Mouse (Mus musculus) right cerebral cortex, postnatal 10 days (tissue): ENCODE measurements around the gene Lasp1.
"Not testable (repeated sequence)": the region's sequence is repeated elsewhere in the genome, so short reads cannot be mapped to it uniquely, and the experiment has no call there.

ENCODE experiments used
- DNase-seq, 2 experiments: peaks; one replicate each; pipeline ENCODE4 v3.0.0; 2021; ENCODE audit warnings: low spot score in 2 of 2

Lasp1 gene

DNA sequence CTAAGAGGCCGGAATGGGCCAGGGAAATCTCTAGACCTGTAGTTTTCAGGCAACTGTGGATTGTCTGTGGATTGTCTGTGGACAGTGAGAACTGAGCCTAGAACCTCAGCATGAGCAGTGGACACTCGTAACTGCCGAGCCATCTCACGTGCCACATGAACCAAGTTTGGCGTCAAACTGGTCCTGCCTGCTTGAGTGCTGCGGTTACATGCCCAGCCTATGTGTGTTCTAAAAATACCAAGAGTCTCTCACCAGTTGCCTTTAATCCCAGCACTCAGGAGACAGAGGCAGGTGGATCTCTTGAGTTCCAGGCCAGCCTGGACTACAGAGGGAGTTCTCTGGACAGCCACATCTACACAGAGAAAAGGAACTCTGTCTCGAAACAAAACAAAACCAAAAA, 30.6 kb downstream of the Lasp1 start:
- DNase-seq: no peak

DNA sequence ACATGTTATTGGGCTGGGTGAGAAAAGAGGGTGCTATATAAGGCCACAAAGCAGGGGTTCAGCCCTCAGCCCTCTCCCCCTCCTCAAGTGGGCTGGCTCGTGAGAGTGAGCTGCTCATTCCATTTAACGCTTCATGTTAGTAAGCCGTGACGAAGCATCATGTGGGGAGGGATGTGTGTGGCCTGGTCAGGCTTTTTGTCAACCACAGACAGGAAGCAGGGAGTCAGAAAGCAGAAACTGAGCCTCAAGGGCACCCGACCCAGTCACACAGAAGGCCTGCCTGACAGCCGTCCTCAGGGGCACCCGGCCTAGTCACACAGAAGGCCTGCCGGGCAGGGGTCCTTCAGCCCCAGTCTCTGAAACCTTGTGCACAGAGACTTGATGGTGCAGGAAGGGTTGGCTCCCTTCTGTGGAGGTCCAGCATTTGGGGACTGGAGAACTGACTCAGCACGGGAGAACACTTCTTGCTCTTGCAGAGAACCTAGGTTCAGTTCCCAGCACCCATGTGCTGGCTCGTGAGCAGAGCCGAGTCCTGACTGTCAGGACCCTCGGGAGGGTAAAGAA, 31.2 kb downstream of the Lasp1 start:
- DNase-seq: no peak

DNA sequence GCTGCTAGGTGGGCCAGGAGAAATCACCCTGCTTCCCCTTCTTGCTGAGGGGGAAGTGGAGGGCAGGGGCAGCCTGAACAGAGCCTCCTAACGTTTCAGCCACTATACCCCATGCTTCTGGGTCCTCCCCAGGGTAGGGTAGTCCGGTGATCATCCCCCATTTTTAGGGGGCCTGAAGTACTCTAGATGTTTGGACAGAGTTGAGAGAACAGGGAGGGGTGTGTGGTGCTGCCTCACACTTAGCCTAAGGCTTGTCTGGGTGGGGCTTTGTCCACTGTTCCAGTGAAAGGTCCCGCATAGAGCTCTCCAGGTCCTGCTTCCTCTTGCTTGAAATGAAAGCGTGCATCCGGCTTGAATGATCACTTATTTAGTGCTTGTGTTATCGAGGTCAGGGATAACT, 31.7 kb downstream of the Lasp1 start:
- DNase-seq: no peak

DNA sequence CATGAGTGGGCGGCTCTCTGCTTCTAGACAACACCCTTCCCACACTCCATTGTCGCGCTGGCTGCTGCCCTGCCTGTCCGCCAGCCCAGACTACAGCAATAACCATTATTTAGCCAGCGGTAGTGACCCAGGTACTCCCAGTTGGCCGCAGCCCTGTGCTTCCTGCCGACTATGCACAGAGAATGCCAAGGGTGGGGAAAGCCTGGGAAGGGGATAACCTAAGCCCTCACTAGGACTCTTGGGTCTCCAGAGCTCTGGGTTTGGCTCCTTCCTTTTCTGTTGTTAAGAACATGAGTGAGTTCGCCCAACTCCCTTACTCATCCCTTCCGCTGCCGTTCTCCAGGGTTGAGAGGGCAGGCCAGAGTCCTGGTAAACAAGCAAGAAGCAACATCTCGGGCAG, 33.2 kb downstream of the Lasp1 start:
- DNase-seq: no peak

DNA sequence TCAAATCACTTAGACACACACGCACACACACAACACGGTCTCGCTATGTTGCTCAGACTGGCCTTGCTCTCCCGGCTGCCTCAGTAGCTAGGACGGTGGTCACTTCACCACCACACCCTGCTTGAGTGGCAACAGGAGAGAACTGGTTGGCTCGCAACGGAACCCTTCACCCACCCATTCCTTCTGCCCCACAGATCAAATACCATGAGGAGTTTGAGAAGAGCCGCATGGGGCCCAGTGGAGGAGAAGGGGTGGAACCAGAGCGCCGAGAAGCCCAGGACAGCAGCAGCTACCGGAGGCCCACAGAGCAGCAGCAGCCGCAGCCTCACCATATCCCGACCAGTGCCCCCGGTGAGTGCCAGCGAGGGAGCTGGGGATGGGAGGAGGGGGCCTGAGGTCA, 34.6 kb downstream of the Lasp1 start:
- no peak for DNase-seq

DNA sequence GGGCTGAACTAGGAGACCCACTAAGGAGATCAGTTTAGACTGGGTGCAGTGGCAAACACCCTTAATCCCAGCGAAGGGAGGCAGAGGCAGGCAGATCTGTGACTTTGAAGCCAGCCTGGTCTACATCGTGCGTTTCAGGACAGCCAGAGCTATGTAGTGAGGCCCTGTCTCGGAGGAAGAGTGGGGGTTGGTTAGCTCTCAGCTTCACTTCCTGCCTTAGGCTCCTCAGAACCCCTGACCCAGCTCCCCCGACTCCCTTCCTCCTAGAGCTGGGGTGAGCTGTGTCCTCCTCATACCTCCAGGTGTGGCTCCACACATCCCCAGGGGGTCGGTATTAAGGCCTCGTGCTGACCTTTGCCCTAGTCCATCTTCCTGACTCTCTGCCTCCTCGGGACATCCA, 37.7 kb downstream of the Lasp1 start:
- peak in 1 of 2 experiments; percentile 27 for DNase-seq

DNA sequence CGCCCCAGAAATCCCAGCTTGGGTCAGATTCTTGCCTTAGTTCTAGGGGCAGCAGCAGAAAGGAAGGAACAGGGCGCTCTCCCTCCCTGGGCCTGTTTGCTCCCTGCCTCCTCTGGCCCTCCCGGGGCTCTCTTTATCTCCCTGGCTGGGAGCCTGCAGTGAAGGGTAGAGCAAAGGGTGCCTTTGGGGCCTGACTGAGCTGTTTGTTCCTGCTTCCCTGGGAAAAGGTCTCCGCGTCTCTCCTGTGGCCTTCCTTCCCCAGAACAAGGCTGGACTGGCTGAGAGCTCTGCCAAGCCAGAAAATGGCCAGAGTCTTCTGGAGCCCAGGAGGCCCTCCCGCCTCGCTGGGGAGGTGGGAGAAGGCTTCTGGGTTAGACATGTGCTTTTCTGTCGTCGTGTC, 38.3 kb downstream of the Lasp1 start:
- not testable (repeated sequence) for DNase-seq

DNA sequence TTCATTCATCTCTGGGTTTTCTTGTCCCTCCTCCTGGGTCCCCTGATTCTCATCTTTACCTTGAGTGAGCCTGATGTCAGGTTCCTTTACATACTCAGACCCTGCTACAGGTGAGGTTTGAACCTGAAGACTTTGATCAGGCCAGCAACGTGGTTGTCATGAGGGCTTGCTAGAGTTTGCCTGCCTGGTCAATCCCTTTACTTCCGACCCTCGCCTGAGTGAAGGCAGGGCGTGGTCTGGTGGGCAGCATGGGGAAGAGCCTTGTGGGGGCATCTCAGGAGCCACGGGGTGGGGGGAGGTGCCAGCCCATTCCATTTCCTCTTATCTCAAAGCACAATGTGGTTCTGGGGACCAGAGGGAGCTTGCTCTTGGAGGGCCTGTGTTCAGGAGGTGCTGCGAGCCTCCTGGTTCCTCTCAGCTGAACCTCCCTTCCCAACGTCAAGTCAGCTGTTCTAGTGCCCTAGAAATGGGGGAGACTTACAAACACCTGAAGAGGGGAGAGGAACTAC, 38.9 kb downstream of the Lasp1 start:
- peak in 1 of 2 experiments; percentile 26 for DNase-seq

DNA sequence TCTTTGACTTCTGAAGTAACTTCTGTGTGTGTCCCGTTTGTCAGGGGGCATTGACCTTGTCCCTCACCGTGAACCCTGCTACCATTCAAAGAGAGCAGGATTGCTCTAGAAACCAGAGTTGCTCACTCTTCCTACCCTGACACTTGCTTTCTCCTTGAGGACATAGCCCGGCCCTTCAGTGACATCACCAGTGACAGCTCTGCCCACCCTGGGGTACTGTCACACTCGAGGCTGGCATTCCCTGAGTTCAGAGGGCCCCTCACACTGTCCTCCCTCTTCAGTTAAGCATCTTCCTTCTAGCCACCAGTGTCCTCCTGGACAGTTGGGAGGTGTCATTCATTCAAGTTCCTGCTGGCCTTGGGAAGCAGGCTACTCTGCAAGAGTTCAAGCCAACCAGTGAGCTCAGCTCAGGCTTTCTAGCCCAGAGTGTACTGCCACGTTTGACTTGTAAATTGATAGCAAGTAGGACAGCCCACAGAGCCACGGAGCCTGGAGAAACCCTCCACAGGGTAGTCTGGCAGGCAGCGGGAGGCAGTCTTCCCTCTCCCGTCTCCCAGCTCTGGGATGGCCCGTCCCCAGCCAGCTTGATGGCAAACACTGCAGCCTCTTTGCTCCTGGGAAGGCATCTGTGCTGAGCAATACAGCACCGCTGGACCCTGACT, 40.1 kb downstream of the Lasp1 start:
- peak in 1 of 2 experiments; percentile 37 for DNase-seq

DNA sequence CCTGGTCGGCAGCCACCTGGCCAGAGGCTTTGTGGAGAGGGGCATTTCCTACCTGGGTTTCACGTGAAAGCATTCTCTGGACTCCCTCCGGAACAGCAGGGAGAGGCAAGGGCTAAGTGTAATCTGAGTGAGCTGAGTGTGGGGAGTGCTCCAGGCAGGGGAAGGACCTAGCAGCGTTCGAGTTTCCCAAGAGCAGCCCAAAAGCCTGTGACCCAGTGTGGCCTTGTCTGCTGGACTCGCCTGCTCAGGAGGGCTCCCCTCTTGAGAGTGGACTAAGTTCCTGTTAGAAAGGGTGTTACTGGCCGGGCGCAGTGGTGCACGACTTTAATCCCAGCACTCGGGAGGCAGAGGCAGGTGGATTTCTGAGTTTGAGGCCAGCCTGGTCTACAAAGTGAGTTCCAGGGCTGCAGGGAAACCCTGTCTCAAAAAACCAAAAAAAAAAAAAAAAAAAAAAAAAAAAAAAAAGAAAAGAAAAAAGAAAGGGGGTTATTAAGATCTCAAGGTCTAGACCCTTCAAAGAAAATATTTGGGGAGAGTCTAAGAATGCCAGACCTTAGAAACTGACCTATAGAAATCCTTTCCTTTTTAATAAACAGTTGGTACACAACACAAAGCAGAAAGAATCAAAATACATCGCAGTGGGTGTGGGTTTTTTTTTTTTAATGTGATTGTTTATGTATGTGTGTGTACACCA, 40.8 kb downstream of the Lasp1 start:
- peak in 1 of 2 experiments; percentile 33 for DNase-seq

DNA sequence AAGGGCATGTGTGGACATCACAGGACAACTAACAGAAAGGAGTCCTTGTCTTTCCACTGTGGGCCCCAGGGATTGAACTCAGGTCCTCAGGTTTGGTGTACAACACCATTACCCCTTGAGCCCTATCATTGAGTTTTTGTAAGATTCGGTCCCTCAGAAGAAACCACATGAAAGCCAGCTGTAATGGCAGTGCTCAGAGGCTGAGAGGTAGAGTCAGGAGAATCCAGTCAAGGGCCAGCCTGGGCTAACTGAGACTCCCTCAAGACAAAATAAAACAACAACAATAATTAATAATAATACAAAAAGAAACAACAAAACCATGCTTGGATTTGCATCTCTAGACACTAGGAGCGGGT, 41.3 kb downstream of the Lasp1 start:
- DNase-seq: peak in 1 of 2 experiments; percentile 35

DNA sequence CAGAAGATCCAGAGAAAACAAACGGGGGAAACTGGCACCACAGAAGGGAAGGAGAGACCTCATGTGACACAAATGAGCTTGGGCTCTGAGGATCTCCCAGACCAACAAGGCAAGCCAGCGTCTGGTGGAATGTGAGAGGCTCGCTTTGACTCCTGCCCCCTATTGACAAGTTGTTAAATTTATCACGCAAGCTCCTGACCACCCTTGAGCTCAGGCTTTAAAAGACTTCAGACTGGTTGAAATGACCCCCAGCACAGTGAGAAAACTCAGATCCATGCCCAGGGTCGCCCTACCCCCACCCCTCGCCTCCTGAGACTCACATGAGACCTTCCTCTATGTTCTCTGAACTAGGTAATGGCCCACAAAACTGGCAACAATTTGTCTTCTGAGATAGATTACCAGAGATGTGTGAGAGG, 41.7 kb downstream of the Lasp1 start, which contains the start of gene B230217C12Rik:
Gene B230217C12Rik (plus strand): TSS at position 242 of the 416 bp plus-strand sequence.
- DNase-seq: peak; percentile 60

DNA sequence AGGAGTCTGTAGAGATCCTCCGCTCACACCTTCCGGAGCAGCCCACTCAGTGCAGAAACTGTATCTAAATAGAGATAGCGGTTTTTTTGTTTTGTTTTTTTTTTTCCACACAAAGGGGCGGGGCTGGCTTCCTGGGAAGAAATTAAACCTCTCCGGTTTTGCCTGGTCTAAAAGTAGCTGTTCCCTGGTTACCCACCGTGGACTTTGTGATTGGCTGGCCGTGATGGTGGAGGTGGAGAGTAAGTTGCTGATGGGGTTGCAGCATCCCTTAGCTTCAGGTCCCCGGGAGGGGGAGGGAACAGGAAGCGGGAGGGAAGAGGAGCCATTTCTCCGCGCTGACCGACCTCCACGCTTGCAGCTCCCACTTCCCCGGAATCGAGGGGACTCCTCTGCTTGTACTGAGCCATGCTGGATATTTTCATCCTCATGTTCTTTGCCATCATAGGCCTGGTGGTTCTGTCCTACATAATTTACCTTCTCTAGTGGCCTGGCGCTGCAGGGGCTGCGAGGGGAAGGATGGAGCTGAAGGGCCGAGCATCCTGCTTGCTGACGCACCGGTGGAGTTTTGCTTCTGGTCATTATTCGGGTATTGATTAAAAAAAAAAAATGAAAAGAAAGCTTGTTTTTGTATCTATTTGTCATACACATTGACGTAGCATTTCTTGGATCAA, 42.3 kb downstream of the Lasp1 start:
- peak; percentile 94 to 97 for DNase-seq

DNA sequence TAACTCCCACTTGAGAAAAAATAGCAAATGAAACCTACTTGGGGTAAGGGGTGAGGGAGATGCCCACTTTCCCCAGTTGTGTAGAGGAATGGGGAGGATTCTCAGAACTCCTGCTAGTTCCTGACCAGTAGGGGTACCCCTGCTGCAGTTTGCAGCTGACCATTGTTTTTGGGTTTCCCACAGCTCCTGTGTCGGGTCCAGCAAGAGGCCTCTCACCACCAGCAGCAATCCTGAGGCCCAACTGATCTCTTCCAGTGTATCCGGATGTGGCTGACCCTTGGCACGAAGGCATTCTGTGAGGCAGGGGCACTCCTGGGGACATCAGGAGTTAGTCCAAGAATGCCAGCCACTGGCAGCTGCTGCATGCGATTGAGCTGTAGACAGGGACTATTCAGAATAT, 43.2 kb downstream of the Lasp1 start:
- peak in 1 of 2 experiments; percentile 48 for DNase-seq

DNA sequence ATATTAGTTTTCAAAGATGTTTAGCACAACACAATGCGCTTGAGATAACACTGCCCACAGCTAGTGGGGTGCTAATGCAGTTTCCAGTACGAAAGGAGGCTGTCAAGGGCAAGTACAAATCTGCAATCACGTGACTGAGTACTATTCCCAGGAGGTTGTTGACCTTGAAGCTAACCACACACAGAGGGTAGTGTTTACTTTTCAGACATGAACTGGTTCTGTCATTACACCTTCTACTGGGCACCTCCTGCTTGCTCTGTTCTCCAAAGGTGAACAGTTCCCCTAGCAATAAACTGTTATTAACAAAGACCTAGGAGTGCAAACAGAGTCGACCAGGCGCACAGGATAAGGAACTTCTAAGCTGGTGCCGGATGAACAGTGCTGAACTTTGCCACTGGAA, 51.6 kb downstream of the Lasp1 start:
- no peak for DNase-seq

DNA sequence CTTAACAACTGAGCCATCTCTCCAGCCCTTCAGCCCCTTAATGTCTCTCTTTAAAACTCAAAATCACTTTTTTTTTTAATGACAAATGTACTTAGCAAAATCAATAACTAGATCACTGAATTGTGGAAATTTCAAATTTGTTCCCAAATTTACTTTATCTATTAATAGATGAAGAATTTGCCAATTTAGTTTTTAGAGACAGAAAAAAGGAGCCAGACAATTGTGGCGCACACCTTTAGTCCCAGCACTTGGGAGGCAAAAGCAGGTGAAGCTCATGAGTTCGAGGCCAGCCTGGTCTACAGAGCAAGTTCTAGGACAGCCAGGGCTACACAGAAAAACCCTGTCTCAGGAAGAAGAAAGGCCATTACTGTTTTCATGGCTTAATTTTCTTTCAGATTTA, 52.8 kb downstream of the Lasp1 start:
- no peak for DNase-seq

DNA sequence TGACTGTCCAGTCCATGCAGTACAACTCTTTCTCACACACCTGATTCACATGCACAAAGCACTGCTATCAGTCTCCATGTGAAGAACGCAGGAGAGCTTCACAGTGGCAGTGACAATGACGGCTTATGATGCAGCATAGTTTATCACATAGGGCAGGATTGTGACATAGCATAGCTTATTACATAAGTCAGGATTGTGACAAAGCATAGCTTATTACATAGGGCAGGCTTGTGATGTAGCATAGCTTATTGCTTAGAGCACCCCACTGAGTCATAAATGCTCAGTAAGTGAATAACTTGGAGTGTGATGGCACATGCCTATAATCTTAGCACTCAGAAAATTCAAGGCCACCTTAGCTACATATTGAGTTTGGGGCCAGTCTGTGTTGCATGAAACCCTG, 56.7 kb downstream of the Lasp1 start:
- no peak for DNase-seq

DNA sequence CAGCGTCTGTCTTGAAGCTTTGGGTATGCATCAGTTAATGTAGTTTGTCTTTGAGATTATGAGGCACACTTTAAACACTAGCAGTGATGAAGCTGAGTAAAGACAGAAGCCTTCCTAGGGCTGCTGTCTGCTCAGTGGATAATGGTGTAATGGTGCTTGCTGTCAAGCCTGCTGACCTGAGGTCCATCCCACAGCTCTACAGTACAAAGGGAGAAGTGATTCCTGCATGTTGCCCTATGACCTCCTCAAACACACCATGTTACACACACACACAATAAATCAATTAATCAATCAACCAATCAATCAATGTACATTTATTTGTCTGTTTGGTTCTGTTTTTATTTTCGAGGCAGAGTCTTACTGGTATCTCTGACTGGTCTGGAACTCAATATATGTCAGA, 63.3 kb downstream of the Lasp1 start:
- DNase-seq: no peak

DNA sequence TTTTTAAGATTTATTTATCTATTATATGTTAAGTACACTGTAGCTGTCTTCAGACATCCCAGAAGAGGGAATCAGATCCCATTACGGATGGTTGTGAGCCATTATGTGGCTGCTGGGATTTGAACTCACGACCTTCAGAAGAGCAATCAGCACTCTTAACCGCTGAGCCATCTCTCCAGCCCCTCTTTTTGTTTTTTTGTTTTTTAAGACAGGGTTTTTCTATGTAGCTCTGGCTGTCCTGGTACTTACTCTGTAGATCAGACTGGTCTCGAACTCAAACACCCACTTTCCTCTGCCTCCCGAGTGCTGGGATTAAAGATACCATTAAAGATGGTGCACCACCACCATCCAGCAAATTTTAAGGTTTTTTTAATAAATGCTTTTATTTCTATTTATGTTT, 66.6 kb downstream of the Lasp1 start:
- DNase-seq: no peak

DNA sequence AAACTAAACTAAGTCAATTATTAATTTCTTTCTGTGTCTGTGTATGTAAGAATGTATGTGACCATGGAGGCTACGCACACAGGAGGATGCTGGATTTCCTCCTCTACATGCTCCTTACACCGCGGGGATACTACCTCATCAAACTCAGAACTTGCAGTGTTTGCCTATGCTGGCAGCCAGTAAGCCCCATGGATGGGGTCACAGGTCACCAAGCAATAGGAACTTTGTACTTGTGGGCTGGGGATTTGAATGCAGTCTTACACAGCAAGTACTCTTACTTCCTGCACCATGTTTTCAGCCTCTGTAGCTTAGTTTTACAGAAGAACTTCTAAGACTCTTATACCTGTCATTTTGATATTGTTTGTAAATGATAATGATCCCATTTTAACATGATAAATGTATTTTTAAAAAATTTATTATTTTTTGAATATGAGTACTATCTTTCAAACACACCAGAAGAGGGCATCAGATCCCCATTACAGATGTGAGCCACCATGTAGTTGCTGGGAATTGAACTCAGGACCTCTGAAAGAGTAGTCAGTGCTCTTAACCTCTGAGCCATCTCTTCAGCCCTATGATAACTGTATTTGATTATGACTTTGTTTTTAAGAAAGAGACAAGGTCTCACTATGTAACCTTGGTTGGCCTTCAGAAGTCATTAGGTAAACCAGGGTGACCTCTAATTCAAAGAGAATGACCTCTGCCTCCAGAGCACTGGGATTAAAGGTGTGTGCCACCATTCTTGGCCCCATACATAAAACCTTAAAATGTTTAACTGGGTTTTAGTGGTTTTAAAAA, 67.5 kb downstream of the Lasp1 start:
- DNase-seq: no peak

DNA sequence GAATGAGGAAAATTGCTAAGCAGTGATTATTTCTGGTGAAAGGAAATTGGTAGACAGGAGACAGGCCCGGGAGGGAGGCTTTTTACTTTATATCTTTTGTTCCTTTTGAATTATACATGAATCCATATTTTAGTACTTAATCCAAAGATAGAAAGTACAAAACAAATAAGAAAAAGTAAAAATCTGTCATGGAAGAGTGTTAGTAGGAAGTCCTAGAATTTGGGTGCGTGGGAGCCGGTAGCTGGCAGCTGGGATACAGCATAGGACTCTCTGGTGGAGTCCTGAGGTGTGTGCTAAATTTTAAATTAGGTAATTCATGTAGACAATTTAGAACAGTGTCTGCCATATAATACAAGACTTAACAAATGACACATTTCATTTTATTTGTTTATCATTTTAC, 68.8 kb downstream of the Lasp1 start:
- DNase-seq: peak; percentile 47 to 51

DNA sequence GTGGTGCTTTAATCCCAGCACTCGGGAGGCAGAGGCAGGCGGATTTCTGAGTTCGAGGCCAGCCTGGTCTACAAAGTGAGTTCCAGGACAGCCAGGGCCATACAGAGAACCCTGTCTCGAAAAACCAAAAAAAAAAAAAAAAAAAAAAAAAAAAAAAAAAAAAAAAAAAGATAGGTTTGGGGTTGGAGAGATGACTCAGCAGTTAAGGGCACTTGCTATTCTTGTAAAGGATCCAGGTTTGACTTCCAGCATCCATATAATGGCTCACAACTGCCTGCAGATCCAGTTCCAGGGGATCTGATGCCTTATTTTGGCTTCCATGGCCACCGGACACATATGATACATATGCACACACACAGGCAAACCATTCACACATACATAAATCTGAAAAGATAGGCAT, 73.6 kb downstream of the Lasp1 start:
- DNase-seq: not testable (repeated sequence)
